Mouse (Mus musculus) urinary bladder, postnatal 4 days (tissue): Measurements from ENCODE around the gene Col11a2.

Experiments
- DNase-seq, 2 experiments: peaks; one replicate each; pipeline ENCODE4 v3.0.0; 2021 to 2022; ENCODE audit warnings: low spot score in 2 of 2

Gene Col11a2

DNA sequence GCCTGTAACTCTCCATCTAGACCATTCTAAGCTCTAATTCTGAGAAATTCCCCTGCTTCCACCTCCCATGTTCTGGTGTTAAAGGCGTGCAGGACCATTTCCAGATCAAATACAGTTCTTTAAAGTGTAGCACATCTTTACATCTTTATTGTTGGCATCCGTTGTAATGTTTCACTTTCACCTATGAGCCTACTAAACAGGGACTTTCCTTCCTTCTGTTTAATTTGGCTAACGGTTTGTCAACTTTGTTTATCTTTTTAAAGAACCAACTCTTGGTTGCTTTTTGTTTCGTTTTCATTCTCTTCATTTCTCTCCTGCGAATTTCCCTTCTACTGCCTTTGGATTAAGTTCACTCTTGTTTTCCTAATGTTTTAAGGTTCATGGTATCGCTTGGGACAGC lies 63.6 kb downstream of the Col11a2 start:
- no peak for DNase-seq

GRCm38 (mm10) chr17:34104804-34105203 lies 65.6 kb downstream of the Col11a2 start:
- no peak for DNase-seq

DNA sequence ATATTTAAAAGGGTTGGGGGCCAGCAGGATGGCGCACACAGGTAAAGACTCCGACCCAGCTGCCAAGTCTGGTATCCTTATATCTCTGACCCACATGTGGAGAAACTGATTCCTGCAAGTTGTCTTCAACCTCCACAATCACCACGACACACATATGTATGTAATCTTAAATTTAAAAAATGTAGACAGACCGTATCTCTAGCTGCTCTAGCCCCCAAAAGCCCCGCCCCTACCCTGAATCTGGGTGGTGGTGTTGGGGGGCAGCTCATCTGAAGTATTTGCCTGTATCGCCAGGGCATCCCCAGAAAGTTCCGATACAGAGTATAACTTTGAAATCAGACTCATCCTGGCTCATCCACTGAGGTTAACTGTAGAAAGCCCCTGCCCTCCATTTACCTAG lies 67.3 kb downstream of the Col11a2 start:
- DNase-seq = no peak

DNA sequence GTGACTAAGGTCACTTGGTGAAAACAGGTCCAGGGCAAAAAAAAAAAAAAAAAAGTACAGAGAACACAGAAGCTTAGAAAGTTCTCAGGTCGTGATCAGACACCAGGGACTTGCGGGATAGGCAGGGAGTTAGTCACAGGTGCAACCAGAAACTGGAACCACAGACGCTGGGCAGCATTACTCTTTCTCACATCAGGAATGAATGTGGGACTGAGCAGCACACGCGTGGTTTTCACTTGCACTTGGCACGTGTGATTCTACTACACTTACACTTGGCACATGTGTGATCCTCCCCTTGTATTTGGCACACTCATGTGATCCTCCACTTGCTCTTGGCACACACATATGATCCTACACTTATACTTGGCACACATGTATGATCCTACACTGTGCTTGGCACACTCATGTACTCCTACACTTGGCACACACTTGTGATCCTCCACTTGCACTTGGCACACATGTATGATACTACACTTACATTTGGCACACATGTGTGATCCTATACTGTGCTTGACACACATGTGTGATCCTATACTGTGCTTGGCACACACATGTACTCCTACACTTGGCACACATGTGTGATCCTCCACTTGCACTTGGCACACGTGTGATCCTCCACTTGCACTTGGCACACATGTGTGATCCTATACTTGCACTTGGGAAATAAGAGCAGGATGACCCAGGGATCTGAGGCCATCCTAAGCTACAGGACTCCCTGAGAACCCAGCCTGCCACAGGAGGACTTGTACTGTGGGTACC lies 68.1 kb downstream of the Col11a2 start:
- no peak for DNase-seq

- DNase-seq = no peak
Observed at GRCm38 (mm10) chr17:34108460-34108859, 69.2 kb downstream of the Col11a2 start.

- no peak for DNase-seq
Observed at GRCm38 (mm10) chr17:34109038-34109805, 70.0 kb downstream of the Col11a2 start.

GRCm38 (mm10) chr17:34109806-34110195 lies 70.6 kb downstream of the Col11a2 start:
- DNase-seq = no peak

DNA sequence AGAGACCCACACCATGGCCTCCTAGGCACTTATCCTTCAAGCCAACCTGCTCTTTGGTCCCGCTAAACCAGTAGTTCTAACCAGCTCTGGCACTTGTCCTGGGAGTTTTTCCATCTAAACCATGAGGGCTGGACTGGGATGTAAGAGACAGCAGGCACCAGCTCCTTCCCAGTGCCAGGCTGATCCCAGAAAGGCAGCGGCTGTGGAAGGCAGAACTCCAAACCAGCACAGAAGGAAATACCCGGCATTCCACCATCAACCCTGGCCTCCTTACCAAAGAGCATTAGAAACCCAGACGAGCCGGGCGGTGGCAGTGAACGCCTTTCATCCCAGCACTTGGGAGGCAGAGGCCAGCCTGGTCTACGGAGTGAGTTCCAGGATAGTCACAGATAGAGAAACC lies 71.1 kb downstream of the Col11a2 start:
- DNase-seq = no peak

DNA sequence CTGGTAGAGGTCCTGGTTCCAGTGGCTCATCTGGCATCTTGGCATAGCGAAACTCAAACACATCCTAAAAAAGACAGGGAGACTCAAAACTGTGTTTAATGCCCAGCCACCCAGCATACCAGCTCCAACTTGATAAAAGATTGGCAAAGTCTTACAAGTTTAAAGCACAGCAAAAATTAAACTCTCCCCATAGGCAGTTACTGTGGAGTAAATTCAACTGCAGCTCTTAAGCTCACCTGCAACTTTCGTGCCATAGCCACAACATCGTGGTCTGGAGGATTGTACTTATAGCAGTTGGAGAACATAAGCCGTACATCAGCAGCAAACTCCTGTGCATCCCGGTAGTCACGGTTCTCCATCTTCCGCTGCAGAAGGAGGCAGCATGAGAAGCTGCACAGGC lies 74.9 kb downstream of the Col11a2 start:
- no peak for DNase-seq
